Mouse (Mus musculus): ENCODE data around the gene Gata3. TPM values are rescaled to one million over a fixed set of nuclear protein-coding genes. Genes with fewer than 3 reads are reported as not detected.

Gata3 gene
- total and polyA plus RNA-seq, 2 experiments from 2014 or later: 0.83 TPM; not detected in 1

DNA sequence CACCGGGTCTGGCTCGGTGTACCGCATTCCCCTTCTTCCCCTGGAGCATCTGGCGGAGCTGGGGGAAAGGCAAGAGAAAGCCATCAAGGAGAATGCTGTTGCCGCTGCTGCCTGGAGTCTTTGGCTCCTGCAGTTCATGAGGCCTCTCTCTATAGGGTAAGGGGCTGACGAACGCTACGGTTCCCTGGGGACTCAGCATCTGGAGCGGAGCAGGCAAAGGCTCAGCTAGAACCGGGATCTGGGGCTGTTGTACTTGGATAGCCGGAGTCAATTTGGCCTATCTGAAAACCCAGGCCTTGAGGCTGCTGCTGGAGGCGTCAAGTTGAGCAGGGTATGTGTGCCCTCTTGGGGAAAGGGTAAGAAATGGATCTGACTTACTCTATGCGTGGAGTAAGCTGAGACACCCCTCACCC lies 8.2 kb downstream of the Gata3 start:
- ATAC-seq (ENCODE audit: insufficient read depth, low read depth) (no peak), DNase-seq (ENCODE audit: low spot score) (no peak)
- Histone ChIP-seq H3K27ac (ENCODE audit: low read depth) (peak overlapping the region; percentile 12; the same call in 1 of the 2 replicates), H3K4me2 (ENCODE audit: low read depth, low read length) (peak overlapping the region; percentile 67), H3K27me3 (ENCODE audit: control insufficient read depth, insufficient read depth, low read length) (peaks cover 95% of the 10 kb centered on the region), H3K4me1 (ENCODE audit: control insufficient read depth, insufficient read depth) (peaks cover 15% of the 10 kb centered on the region), H3K9ac (replicated peaks; ENCODE audit: low read depth, low read length) (0 out of 2 replicates have a peak overlapping the region, but pooled peaks have one; percentile 15), H3K4me3 (ENCODE audit: low read depth, low read length) (peak overlapping the region; percentile 46), H3K9me3 (replicated peaks; ENCODE audit: control insufficient read depth, low read length) (no peaks in the 10 kb centered on the region), H3K36me3 (replicated peaks; ENCODE audit: control insufficient read depth, insufficient read depth, low read length) (no peaks in the 10 kb centered on the region)
- WGBS: 3% methylated on average over 13 of the region's 13 CpGs
- TF ChIP-seq CTCF (IDR thresholded peaks at IDR 0.05; ENCODE audit: low read depth) (no peak), EP300 (IDR thresholded peaks at IDR 0.05; ENCODE audit: low read depth) (no peak)

DNA sequence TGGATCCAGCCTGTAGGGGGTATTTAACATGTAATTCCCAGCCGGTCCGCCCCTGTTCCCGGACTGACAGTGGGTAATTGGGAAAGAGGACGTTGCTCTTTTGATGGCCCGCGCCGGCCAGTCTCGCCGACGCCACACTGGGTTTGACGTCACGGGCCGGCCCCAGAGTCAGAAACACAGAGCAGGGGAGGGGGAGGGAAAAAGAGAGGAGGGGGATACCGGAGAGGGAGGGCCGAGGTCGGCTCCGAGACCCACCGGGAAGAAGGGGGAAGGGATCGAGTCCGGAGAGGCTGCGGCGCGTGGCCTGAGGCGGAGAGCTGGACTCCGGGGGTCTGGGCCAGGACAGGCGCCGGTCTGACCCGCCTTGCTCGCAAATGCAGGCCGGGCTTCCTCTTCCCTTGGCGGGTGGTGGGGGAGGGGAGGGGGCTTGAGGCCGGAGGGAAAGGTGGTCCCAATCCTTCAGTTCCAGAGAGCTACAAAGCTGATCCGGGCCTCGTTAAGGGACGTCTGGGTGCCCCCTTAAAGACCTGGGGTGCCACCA lies 8.7 kb downstream of the Gata3 start, which contains the start of gene 4930412O13Rik:
Gene 4930412O13Rik (plus strand): TSS at position 202 of the 541 bp plus-strand sequence.
- DNase-seq (ENCODE audit: low spot score) (no peak), ATAC-seq (ENCODE audit: insufficient read depth, low read depth) (no peak)
- peaks cover 15% of the 10 kb centered on the region for H3K4me1 ChIP-seq (ENCODE audit: control insufficient read depth, insufficient read depth)
- peak within 1 kb of the TSS; percentile 15; the same call in 1 of the 2 replicates for H3K9ac ChIP-seq (replicated peaks; ENCODE audit: low read depth, low read length)
- H3K9me3 ChIP-seq (replicated peaks; ENCODE audit: control insufficient read depth, low read length): no peaks in the 10 kb centered on the region
- no peak for TF ChIP-seq EP300 (IDR thresholded peaks at IDR 0.05; ENCODE audit: low read depth)
- no peak for TF ChIP-seq CTCF (IDR thresholded peaks at IDR 0.05; ENCODE audit: low read depth)
- H3K27ac ChIP-seq (ENCODE audit: low read depth): peak within 1 kb of the TSS; percentile 12; the same call in 1 of the 2 replicates
- WGBS: under 1% methylated on average over 26 of the region's 35 CpGs
- peak within 1 kb of the TSS; percentile 74 for H3K4me3 ChIP-seq (ENCODE audit: low read depth, low read length)
- H3K4me2 ChIP-seq (ENCODE audit: low read depth, low read length): peak within 1 kb of the TSS; percentile 99
- H3K36me3 ChIP-seq (replicated peaks; ENCODE audit: control insufficient read depth, insufficient read depth, low read length): no peaks in the 10 kb centered on the region
- peaks cover 95% of the 10 kb centered on the region for H3K27me3 ChIP-seq (ENCODE audit: control insufficient read depth, insufficient read depth, low read length)

DNA sequence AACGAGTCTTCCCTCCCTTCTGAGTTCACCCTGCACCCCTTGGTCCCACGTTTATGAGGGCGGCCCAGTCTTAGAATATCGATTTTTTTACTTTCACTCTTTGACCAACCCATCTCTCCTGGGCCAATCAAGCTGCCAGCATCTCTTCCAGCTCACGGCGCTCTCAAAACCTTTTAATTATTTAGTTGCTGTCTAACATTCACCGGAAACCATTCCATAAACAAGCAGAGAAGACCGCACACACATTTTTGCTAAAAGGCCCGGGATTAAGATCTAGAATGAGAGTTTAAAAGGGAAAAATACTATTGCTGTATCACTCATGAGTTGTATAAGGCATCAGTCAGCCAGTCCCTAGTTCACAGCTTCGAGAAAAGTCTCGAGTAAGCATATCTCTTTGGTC lies 9.6 kb downstream of the Gata3 start:
- WGBS: 18% methylated on average over 11 of the region's 11 CpGs
- Histone ChIP-seq H3K4me3 (ENCODE audit: low read depth, low read length) (peak overlapping the region; percentile 74), H3K4me2 (ENCODE audit: low read depth, low read length) (peak overlapping the region; percentile 99), H3K4me1 (ENCODE audit: control insufficient read depth, insufficient read depth) (peaks cover 15% of the 10 kb centered on the region), H3K27ac (ENCODE audit: low read depth) (no peak overlapping the region), H3K36me3 (replicated peaks; ENCODE audit: control insufficient read depth, insufficient read depth, low read length) (no peaks in the 10 kb centered on the region), H3K9me3 (replicated peaks; ENCODE audit: control insufficient read depth, low read length) (no peaks in the 10 kb centered on the region), H3K9ac (replicated peaks; ENCODE audit: low read depth, low read length) (no peak overlapping the region), H3K27me3 (ENCODE audit: control insufficient read depth, insufficient read depth, low read length) (peaks cover 95% of the 10 kb centered on the region)
- no peak for DNase-seq (ENCODE audit: low spot score)
- no peak for TF ChIP-seq EP300 (IDR thresholded peaks at IDR 0.05; ENCODE audit: low read depth)
- TF ChIP-seq CTCF (IDR thresholded peaks at IDR 0.05; ENCODE audit: low read depth): no peak
- no peak for ATAC-seq (ENCODE audit: insufficient read depth, low read depth)

GRCm38 (mm10) chr2:9879493-9879892 lies 10.3 kb downstream of the Gata3 start:
- Histone ChIP-seq H3K9ac (replicated peaks; ENCODE audit: low read depth, low read length) (peak overlapping the region; percentile 40; the same call in 1 of the 2 replicates), H3K9me3 (replicated peaks; ENCODE audit: control insufficient read depth, low read length) (no peaks in the 10 kb centered on the region), H3K27me3 (ENCODE audit: control insufficient read depth, insufficient read depth, low read length) (peaks cover 95% of the 10 kb centered on the region), H3K4me3 (ENCODE audit: low read depth, low read length) (peak overlapping the region; percentile 74), H3K4me1 (ENCODE audit: control insufficient read depth, insufficient read depth) (peaks cover 15% of the 10 kb centered on the region), H3K36me3 (replicated peaks; ENCODE audit: control insufficient read depth, insufficient read depth, low read length) (no peaks in the 10 kb centered on the region), H3K27ac (ENCODE audit: low read depth) (peak overlapping the region; percentile 22), H3K4me2 (ENCODE audit: low read depth, low read length) (peak overlapping the region; percentile 99)
- DNase-seq (ENCODE audit: low spot score): peak; percentile 93
- peak; percentile 96 for ATAC-seq (ENCODE audit: insufficient read depth, low read depth)
- TF ChIP-seq EP300 (IDR thresholded peaks at IDR 0.05; ENCODE audit: low read depth) (no peak), CTCF (IDR thresholded peaks at IDR 0.05; ENCODE audit: low read depth) (peak; percentile 87)
- under 1% methylated on average over 21 of the region's 21 CpGs for WGBS

DNA sequence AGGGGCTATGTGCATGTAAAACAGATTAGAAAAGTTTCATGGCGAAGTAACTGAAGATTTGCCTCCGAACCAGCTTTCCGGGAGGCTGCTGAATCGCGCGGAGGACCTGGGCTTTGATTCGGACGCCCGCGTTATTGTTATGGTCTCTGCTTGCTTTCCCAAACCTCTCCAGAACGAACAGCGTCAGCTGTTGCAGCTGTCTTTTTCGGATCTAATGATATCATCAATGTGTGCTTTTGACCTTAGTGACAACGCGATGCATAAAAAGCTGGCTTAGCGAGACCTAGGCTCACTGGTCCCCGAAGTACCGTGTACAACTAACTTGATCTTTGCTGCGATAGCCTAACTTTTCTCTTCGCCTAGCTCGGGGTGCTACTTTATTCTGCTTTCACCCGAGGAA lies 10.7 kb downstream of the Gata3 start:
- H3K27ac ChIP-seq (ENCODE audit: low read depth): peak overlapping the region; percentile 22
- no peak for TF ChIP-seq EP300 (IDR thresholded peaks at IDR 0.05; ENCODE audit: low read depth)
- H3K4me3 ChIP-seq (ENCODE audit: low read depth, low read length): peak overlapping the region; percentile 74
- H3K27me3 ChIP-seq (ENCODE audit: control insufficient read depth, insufficient read depth, low read length): peaks cover 95% of the 10 kb centered on the region
- peak overlapping the region; percentile 40 for H3K9ac ChIP-seq (replicated peaks; ENCODE audit: low read depth, low read length)
- DNase-seq (ENCODE audit: low spot score) (no peak), ATAC-seq (ENCODE audit: insufficient read depth, low read depth) (no peak)
- peaks cover 15% of the 10 kb centered on the region for H3K4me1 ChIP-seq (ENCODE audit: control insufficient read depth, insufficient read depth)
- H3K36me3 ChIP-seq (replicated peaks; ENCODE audit: control insufficient read depth, insufficient read depth, low read length): no peaks in the 10 kb centered on the region
- no peaks in the 10 kb centered on the region for H3K9me3 ChIP-seq (replicated peaks; ENCODE audit: control insufficient read depth, low read length)
- under 1% methylated on average over 22 of the region's 22 CpGs for WGBS
- peak overlapping the region; percentile 99 for H3K4me2 ChIP-seq (ENCODE audit: low read depth, low read length)

Measured in heart, postnatal 0 days (tissue).